Mouse (Mus musculus) spleen, adult 2 months (tissue): ENCODE measurements around the gene Svep1.

Source experiments
- CTCF ChIP-seq: fragments of 200-500 bp; IDR thresholded peaks from 2 replicates; pipeline ENCODE4 v1.5.1; 2011; ENCODE audit warnings: mild to moderate bottlenecking, inconsistent platforms; ENCODE audit not compliant: insufficient read depth, insufficient read length, insufficient replicate concordance; ENCODE audit errors: extremely low read depth
- POLR2A ChIP-seq: fragments of 200-500 bp; IDR thresholded peaks from 2 replicates; pipeline ENCODE4 v1.6.1; 2011; ENCODE audit warnings: low read depth, low read length, inconsistent platforms

GRCm38 (mm10) chr4:58108364-58108763 lies 98.3 kb downstream of the Svep1 start:
- no peak for TF ChIP-seq POLR2A
- no peak for TF ChIP-seq CTCF
